In the genomic region with DNA sequence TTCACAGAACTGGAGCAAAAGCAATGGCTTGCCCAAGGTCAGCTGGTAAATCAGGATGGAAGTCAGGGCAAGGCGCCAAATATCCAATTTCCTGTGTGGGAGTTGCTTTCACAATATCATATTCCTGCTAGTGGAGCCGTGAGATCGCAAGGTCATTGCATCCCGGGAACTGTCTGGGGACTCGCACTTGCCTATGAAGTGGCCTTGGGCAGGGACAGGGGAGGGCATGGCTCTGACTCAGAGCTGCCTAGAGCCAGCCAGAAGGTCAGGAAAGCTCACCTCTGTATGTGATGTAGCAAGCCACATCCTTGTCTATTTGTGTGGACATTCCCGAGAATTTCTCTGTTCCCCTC, we compare ENCODE assay signal across 10 mouse cellular contexts. TPM values are rescaled to one million over a fixed set of nuclear protein-coding genes. Genes with fewer than 3 reads are reported as not detected.
DNase-seq lines count a peak whose midpoint lies in the region; ATAC-seq and TF ChIP-seq lines count a peak whose summit lies in the region.
"Had no signal": no experiment of that assay in that cellular context is flagged by ENCODE, and none has a peak within 500 bp of the region (broad histone marks: within the 10 kb centered on the region; RNA-seq: fewer than 3 reads in every experiment).

No protein-coding gene starts in this region.

- no peak for TF ChIP-seq CTCF in kidney, postnatal 0 days (IDR thresholded peaks at IDR 0.05; ENCODE audit: low read depth)

- DNase-seq in urinary bladder, postnatal 14 days (ENCODE audit: low spot score), result peak; percentile 24
- DNase-seq in urinary bladder, adult 2 months (ENCODE audit: low spot score), result no peak
- DNase-seq in gastrocnemius, postnatal 10 days, result peak; percentile 58
- peak; percentile 84 for DNase-seq in kidney, postnatal 0 days (ENCODE audit: low spot score)
- peak; percentile 77 for DNase-seq in lung, postnatal 36 days
- no peak for DNase-seq in frontal cortex, postnatal 36 days (ENCODE audit: low spot score in 2 of 2)

- peak; percentile 85 for ATAC-seq in kidney, postnatal 0 days (replicated peaks; ENCODE audit: low FRiP score, low read depth)
- ATAC-seq in monocyte, adult 5-6 weeks (replicated peaks; ENCODE audit: insufficient number of reproducible peaks, low FRiP score, low TSS enrichment, poor library complexity, severe bottlenecking), result no peak
- no peak for ATAC-seq in hindbrain, embryonic 13.5 days (ENCODE audit: low FRiP score)

- H3K27me3 ChIP-seq in kidney, postnatal 0 days (ENCODE audit: insufficient read depth, low read length), result no peaks in the 10 kb centered on the region
- no peaks in the 10 kb centered on the region for H3K27me3 ChIP-seq in hindbrain, embryonic 13.5 days
- H3K27me3 ChIP-seq: hindbrain, embryonic 15.5 days had no signal

- H3K36me3 ChIP-seq in kidney, postnatal 0 days (ENCODE audit: insufficient read depth, low read length), result no peaks in the 10 kb centered on the region
- H3K36me3 ChIP-seq in hindbrain, embryonic 13.5 days, result no peaks in the 10 kb centered on the region
- H3K36me3 ChIP-seq: hindbrain, embryonic 15.5 days had no signal

- 3% methylated on average over 6 of the region's 6 CpGs for WGBS in kidney, postnatal 0 days
- 81% methylated on average over 6 of the region's 6 CpGs for WGBS in hindbrain, embryonic 13.5 days

- no peaks in the 10 kb centered on the region for H3K9me3 ChIP-seq in kidney, postnatal 0 days (replicated peaks; ENCODE audit: low read length)
- H3K9me3 ChIP-seq in hindbrain, embryonic 13.5 days, result no peaks in the 10 kb centered on the region
- H3K9me3 ChIP-seq: hindbrain, embryonic 15.5 days had no signal

- H3K27ac ChIP-seq in kidney, postnatal 0 days, result no peak overlapping the region
- H3K27ac ChIP-seq in hindbrain, embryonic 13.5 days, result no peak overlapping the region
- H3K27ac ChIP-seq: hindbrain, embryonic 15.5 days had no signal

- no peak overlapping the region for H3K4me3 ChIP-seq in kidney, postnatal 0 days (replicated peaks; ENCODE audit: low read depth, low read length)
- no peak overlapping the region for H3K4me3 ChIP-seq in hindbrain, embryonic 13.5 days
- H3K4me3 ChIP-seq: hindbrain, embryonic 15.5 days had no signal

- no peak overlapping the region for H3K4me2 ChIP-seq in kidney, postnatal 0 days (ENCODE audit: low read length)
- H3K4me2 ChIP-seq in hindbrain, embryonic 13.5 days, result no peak overlapping the region
- H3K4me2 ChIP-seq: hindbrain, embryonic 15.5 days had no signal

- H3K4me1 ChIP-seq in kidney, postnatal 0 days (replicated peaks; ENCODE audit: insufficient read depth, low read length), result 0 out of 2 replicates have a peak, but pooled peaks cover 7% of the 10 kb centered on the region
- H3K4me1 ChIP-seq in hindbrain, embryonic 13.5 days (replicated peaks), result no peaks in the 10 kb centered on the region
- H3K4me1 ChIP-seq: hindbrain, embryonic 15.5 days had no signal

- no peak overlapping the region for H3K9ac ChIP-seq in kidney, postnatal 0 days (ENCODE audit: low read depth, low read length)
- H3K9ac ChIP-seq in hindbrain, embryonic 13.5 days, result no peak overlapping the region
- H3K9ac ChIP-seq: hindbrain, embryonic 15.5 days had no signal

RNA-seq across cellular contexts. Expression of gene Mepe, which starts 49.2 kb away (rescaled TPM):
- polyA plus RNA-seq in urinary bladder, adult 2 months (2012; rRNA removed), result not detected in 2 replicates
- under 1 TPM in 1 of 2 experiments, not detected in 1; 0.45 TPM for total RNA-seq in gastrocnemius, postnatal 10 days (2021)
- not detected in 2 replicates for polyA plus RNA-seq in kidney, postnatal 0 days (2015; fragmentation: Nextera tagmentation; extraction: Ambion mirVana)
- total RNA-seq in monocyte, adult 5-6 weeks (2017), result not detected in 3 replicates
- polyA plus RNA-seq in hindbrain, embryonic 13.5 days (2015; fragmentation: Nextera tagmentation; extraction: Ambion mirVana), result not detected in 2 replicates
- polyA plus RNA-seq: hindbrain, embryonic 15.5 days; small intestine, adult 2 months had no signal

Comparison
In these comparisons a context has a peak if more than half of its experiments do, and no peak if none do; other contexts are left out.
1. DNase-seq: peak in urinary bladder, postnatal 14 days (single experiment), gastrocnemius, postnatal 10 days (single experiment), kidney, postnatal 0 days (single experiment) and lung, postnatal 36 days (single experiment); none in urinary bladder, adult 2 months (single experiment) and frontal cortex, postnatal 36 days (0 of 2).